Mouse (Mus musculus) ES-E14 (cell line): ENCODE results near the gene Pi4kb.

Experiments used
- CHD2 ChIP-seq: IDR thresholded peaks from 2 replicates; pipeline ENCODE4 v1.6.1; 2014; ENCODE audit warnings: mild to moderate bottlenecking, low read depth, low read length, inconsistent platforms
- ZC3H11A ChIP-seq: IDR thresholded peaks from 2 replicates; pipeline ENCODE4 v1.6.1; 2012; ENCODE audit warnings: low read depth, mild to moderate bottlenecking, inconsistent platforms, low read length, borderline replicate concordance
- ZNF384 ChIP-seq: IDR thresholded peaks from 2 replicates; pipeline ENCODE4 v1.6.1; 2012; ENCODE audit warnings: low read depth, low read length, inconsistent platforms

GRCm38 (mm10) chr3:95041625-95042024, 67.1 kb downstream of the Pi4kb start:
- TF ChIP-seq ZC3H11A (no peak), ZNF384 (no peak), CHD2 (no peak)
